Mouse (Mus musculus): Measurements from ENCODE around the gene Lsm3. TPM values are rescaled to one million over a fixed set of nuclear protein-coding genes. Genes with fewer than 3 reads are reported as not detected.

Gene Lsm3
- total RNA-seq, 2 experiments from 2014 or later: 64.7 to 69.5 TPM

GRCm38 (mm10) chr6:91508041-91508440 lies 7.7 kb upstream of the Lsm3 start:
- no peak for DNase-seq
- intact Hi-C loops (cut with DNase I): loop anchor here (2.0 kb wide), 1 partner anchor 221 kb away; no protein-coding TSS in a partner anchor

- intact Hi-C loops (cut with DNase I): loop anchor here (2.0 kb wide), 1 partner anchor 223 kb away; no protein-coding TSS in a partner anchor
- DNase-seq: peak; percentile 77 to 90
Observed at GRCm38 (mm10) chr6:91509326-91509725, 6.4 kb upstream of the Lsm3 start.

DNA sequence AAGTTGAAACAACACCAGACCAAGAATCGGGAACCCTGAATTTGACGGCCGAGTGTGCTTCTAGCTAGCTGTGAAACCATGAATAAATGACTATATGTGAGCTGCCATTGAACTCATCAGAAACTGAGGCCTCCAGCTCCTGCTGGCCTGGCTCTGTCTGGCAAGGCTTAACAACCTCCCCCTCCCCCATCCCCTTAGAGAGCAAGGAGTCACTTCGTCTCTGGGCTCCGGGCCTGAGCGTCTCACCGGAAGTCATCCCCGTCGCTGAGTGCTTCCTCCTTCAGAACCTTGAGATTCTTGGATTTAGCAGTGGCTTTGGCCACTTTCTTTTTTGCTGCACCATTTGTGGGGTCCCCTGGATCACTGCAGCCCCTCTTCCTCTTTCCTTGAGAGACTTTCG lies 5.5 kb upstream of the Lsm3 start:
- intact Hi-C loops (cut with DNase I): loop anchor here (10.0 kb wide), 1 partner anchor 575 kb away; no protein-coding TSS in a partner anchor

GRCm38 (mm10) chr6:91514135-91514534 lies 1.6 kb upstream of the Lsm3 start:
- intact Hi-C loops (cut with DNase I): loop anchor here (10.0 kb wide), 1 partner anchor 571 kb away; no protein-coding TSS in a partner anchor
- no peak for DNase-seq

More for the DNA sequence above, 5.5 kb upstream of the Lsm3 start:
- no peak for DNase-seq

DNA sequence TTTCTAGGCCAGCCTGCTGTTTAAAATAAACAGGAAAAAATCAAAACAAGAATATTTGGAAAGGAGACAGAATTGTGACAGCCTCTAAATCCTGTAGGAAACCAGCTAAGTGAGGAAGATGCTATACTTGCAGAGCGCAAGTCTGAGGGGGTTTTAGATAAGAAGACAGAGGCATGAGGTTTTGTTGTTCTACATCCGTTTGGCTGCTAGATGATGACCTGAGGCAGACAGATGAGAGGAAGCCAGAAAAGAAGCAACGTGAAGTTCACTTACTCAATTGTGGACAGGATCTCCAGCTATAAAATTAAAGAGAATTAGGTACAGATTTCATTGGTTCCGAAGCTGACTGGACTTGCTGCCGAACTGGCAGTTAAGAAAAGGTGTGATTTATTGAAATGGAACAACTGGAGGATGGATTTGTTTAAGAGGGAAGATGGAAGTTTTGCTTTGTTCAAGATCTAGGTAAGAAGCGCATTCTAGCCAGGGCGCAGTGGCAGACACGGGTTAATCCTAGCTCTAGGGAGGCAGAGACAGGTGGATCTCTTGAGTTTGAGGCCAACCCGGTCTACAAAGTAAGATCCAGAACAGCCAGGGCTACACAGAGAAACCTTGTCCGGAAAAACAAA lies 878 bp upstream of the Lsm3 start:
- intact Hi-C loops (cut with DNase I): loop anchor here (10.0 kb wide), 1 partner anchor 570 kb away; no protein-coding TSS in a partner anchor
- DNase-seq: no peak

- intact Hi-C loops (cut with DNase I): loop anchor here (10.0 kb wide), 1 partner anchor 566 kb away; no protein-coding TSS in a partner anchor
- peak in 1 of 2 experiments; percentile 31 for DNase-seq
Observed at GRCm38 (mm10) chr6:91518454-91519020, 2.8 kb downstream of the Lsm3 start.

GRCm38 (mm10) chr6:91522816-91523215 lies 7.1 kb downstream of the Lsm3 start:
- intact Hi-C loops (cut with DNase I): no loop called here
- no peak for DNase-seq

DNA sequence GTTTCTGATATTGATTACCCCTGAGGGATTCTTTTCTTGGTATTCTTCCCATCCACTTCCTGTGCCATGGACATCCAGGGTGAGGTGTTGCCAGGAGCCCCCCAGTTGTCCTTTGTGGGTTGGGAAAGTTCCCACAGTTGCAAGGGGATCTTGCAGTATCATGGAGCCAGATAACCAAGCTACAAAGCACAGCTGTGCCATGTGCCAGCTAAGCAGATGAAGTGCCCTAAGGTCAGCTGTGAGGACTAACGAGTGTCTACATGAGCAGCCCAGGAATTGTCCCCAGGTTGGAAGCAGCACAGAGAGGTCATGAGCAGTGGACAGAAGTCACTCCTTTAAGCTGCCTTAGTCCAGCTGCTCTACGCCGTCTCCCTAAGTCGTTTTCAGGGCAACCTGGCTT lies 9.8 kb downstream of the Lsm3 start:
- intact Hi-C loops (cut with DNase I): no loop called here
- DNase-seq: no peak

DNA sequence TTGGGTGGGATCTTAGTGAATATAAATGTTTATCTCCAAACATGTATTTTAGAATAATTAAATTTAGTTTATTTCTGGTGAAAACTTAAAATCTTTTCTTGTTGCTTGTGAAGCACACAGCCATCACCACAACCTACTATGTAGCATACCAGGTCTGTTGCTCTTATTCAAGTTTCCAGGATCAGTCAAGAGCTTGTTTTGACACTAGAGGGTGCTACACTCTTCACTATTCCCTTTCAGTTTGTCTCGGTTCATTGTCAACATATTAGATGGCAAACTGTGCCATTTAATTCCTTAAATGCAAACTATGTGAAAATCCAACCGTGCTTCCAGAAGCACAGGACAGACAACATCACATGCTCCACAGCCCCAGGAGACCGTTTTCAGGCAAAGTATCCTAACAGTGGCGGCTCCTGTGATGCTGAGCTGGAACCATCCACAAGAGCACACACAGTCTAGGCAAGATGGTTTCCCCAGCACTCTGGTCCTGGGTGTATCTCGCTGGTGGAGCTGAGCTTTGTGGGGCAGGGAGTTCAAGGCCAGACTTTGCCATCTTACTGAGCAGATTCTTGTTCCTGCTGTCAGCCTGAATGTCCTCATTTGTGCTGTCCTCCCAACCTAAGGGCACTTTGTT lies 11.6 kb downstream of the Lsm3 start:
- DNase-seq: peak; percentile 60 to 62

GRCm38 (mm10) chr6:91528265-91528664 lies 12.5 kb downstream of the Lsm3 start:
- intact Hi-C loops (cut with DNase I): loop anchor here (1.0 kb wide), 1 partner anchor 18 kb away; no protein-coding TSS in a partner anchor
- DNase-seq: peak; percentile 67 to 85

More for the DNA sequence above, 11.6 kb downstream of the Lsm3 start:
- intact Hi-C loops (cut with DNase I): loop anchor here (1.0 to 2.0 kb wide), 3 partner anchors 49 to 214 kb away; partner anchors contain the start of gene Slc6a6

DNA sequence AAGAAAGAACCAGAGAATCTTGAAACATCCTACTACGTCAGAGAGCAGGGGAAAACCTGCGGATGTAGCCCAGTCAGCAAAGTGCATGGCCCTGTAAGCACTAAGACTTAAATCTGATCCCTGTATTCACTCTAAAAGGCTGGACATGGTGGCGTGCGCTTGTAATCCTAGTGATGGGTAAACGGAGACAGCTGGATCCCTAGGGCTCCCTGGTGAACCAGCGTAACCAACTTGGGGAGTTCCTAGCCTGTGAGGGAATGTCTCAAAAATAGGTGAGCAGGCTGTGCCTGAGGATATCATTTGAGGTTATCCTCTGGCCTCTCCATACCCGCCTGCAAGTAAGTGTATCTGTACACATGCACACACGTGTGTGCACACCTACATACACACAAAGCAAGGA lies 14.9 kb downstream of the Lsm3 start:
- intact Hi-C loops (cut with DNase I): no loop called here
- DNase-seq: no peak

GRCm38 (mm10) chr6:91531276-91531675 lies 15.5 kb downstream of the Lsm3 start:
- intact Hi-C loops (cut with DNase I): no loop called here
- DNase-seq: peak; percentile 58 to 70

GRCm38 (mm10) chr6:91532661-91533060 lies 16.9 kb downstream of the Lsm3 start:
- intact Hi-C loops (cut with DNase I): loop anchor here (2.0 kb wide), 1 partner anchor 320 kb away; no protein-coding TSS in a partner anchor
- no peak for DNase-seq

GRCm38 (mm10) chr6:91533359-91533758 lies 17.6 kb downstream of the Lsm3 start:
- intact Hi-C loops (cut with DNase I): loop anchor here (2.0 kb wide), 1 partner anchor 319 kb away; no protein-coding TSS in a partner anchor
- no peak for DNase-seq

DNA sequence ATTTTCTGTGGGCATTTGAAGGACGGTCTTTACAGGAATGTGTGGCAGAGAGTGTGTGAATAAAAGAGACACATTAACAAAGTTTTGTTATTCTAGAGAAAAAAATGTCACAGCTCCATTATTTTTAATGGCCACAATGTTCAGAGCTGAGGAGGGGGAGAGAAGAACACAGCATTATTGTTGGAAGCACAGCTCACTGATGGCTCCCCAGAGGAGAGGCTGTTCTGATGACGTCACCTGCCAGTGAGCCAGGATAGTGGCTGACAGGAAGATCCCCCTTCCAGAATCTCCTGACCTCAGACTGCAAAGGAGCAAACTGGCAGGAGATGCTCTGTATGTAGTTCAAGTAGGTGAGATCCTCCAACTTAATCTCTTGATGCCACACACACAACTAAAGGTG lies 18.0 kb downstream of the Lsm3 start:
- no peak for DNase-seq
- intact Hi-C loops (cut with DNase I): loop anchor here (2.0 kb wide), 1 partner anchor 319 kb away; no protein-coding TSS in a partner anchor

DNA sequence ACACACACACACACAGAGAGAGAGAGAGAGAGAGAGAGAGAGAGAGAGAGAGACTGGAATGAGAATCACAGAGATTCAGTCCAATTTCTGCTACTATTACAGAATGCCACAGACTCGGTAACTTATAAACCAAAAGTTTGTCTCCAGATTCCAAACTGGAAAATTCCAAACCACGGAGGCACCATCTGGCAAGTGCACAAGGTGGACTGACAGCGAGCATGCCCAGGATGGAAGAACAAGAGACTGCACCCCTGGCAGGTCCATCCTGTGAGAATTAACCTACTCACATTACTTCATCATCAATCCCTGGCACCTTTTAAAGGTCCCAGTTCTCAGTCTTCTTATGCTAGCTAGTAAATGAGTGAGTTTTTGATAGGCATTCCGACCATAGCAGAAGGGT lies 18.5 kb downstream of the Lsm3 start:
- no peak for DNase-seq
- intact Hi-C loops (cut with DNase I): no loop called here

DNA sequence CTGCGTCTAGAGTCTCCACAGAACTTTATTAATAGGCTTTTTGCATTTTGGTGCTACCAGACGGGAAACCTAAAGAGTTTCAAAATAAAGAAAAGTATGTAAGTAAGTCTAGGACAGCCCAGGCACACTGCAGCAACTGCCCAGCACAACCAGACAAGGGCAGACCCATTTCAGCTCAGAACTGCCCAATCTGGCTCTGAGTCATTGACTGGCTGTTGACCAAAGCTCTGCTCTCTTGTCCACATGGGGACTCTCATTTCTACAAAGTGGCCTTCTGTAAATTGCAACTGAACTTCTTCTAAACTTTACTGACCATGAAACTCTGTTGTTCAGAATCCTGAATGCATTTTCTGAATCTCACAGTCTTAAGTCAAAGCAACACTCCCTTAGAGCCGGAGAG lies 19.5 kb downstream of the Lsm3 start:
- no peak for DNase-seq
- intact Hi-C loops (cut with DNase I): no loop called here

DNA sequence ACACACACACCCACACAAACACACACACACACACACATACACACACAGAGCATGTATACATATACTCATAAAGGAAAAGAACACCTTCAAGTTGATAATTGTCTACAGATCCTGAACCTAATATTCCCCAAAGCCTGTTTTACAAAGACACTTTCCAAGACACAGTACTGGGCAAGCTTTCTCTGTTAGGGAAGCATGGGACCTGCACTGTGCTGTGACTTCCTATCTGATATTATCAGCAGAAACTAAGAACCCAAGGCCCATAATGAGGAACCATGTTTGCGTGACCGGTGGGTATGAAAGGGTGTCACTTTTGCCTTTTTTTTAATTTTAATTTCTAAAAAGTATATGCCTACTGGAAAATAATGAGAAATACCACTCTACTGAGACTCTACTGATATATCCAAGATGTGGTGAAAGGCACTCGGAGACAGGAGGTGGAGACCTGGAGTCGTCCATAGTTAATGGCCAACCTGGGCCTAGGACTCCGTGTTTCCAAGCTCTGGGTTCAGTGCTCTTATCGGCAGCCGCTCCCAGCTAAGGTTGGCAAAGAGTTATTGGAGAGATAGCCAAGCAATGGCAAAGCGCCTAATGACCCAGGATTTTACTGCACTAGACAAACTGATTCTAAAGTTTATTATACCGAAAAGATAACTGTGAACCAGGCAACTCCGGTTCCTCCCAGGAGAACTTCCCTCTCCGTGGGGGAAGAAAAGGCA lies 20.5 kb downstream of the Lsm3 start:
- no peak for DNase-seq
- intact Hi-C loops (cut with DNase I): no loop called here

DNA sequence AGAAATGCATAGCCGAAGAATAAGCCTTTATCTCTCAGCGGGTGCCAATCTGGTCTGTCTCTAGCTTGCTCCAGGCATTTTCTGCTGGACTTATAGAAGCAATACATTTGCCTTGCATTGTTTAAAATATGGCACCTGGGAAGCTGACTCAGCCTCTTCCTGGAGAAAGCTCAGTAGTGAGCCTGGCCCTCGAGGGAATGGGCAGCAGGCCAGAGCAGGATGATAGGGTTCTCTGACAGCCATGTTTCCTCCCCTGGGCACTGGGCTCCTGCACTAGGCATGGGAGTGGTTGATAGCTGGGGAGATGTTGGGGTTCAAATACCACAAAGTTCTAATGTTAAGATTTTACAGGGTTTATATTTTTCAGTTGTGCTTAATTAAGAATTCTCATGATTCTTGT lies 25.5 kb downstream of the Lsm3 start:
- intact Hi-C loops (cut with DNase I): no loop called here
- no peak for DNase-seq

DNA sequence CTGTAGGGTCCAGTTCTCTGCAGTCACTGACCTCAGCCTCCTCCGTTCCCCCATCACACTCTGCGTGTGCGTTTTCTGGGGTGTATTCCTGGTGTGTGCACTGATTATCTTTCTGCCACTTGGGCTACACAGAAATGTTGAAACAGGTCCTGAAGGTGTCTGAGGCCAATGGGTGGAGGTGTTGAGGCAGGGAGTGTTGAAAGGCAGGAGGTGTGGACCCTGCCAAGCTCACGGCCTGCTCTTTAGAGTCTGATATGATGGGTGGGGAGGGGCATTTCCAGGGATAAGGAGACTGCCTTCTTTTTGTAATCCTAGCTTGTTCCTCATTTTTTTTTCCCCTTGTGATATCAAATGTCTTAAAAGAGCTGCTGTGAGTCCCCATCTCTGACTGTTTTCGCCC lies 27.3 kb downstream of the Lsm3 start:
- peak; percentile 25 to 38 for DNase-seq
- intact Hi-C loops (cut with DNase I): no loop called here
